Comparison of ENCODE assay signal across 15 mouse cellular contexts in genomic region chr1:58194988-58195387, GRCm38 (mm10). TPM values are rescaled to one million over a fixed set of nuclear protein-coding genes. Genes with fewer than 3 reads are reported as not detected.
DNase-seq lines count a peak whose midpoint lies in the region; ATAC-seq lines count a peak whose summit lies in the region.
"Had no signal": no experiment of that assay in that cellular context is flagged by ENCODE, and none has a peak within 500 bp of the region (broad histone marks: within the 10 kb centered on the region; RNA-seq: fewer than 3 reads in every experiment).

No protein-coding gene starts in this region.

- 62% methylated on average over 3 of the region's 3 CpGs for WGBS in heart, embryonic 16.5 days
- WGBS in midbrain, embryonic 13.5 days, result 86% methylated on average over 3 of the region's 3 CpGs
- WGBS in midbrain, embryonic 14.5 days, result 83% methylated on average over 3 of the region's 3 CpGs
- 63% methylated on average over 3 of the region's 3 CpGs for WGBS in limb, embryonic 13.5 days

- H3K27ac ChIP-seq in heart, embryonic 16.5 days (ENCODE audit: low read length), result no peak overlapping the region
- H3K27ac ChIP-seq in midbrain, embryonic 13.5 days, result no peak overlapping the region
- no peak overlapping the region for H3K27ac ChIP-seq in midbrain, embryonic 14.5 days (replicated peaks; ENCODE audit: low read depth, low read length)
- no peak overlapping the region for H3K27ac ChIP-seq in limb, embryonic 13.5 days
- H3K27ac ChIP-seq: kidney, postnatal 0 days had no signal

- no peaks in the 10 kb centered on the region for H3K36me3 ChIP-seq in heart, embryonic 16.5 days (ENCODE audit: control insufficient read depth, insufficient read depth)
- no peaks in the 10 kb centered on the region for H3K36me3 ChIP-seq in midbrain, embryonic 13.5 days
- H3K36me3 ChIP-seq in midbrain, embryonic 14.5 days (ENCODE audit: control insufficient read depth, insufficient read depth, low read length), result no peaks in the 10 kb centered on the region
- H3K36me3 ChIP-seq in limb, embryonic 13.5 days, result no peaks in the 10 kb centered on the region

- no peaks in the 10 kb centered on the region for H3K27me3 ChIP-seq in heart, embryonic 16.5 days (ENCODE audit: control insufficient read depth, insufficient read depth, low read length)
- H3K27me3 ChIP-seq in midbrain, embryonic 13.5 days, result no peaks in the 10 kb centered on the region
- no peaks in the 10 kb centered on the region for H3K27me3 ChIP-seq in midbrain, embryonic 14.5 days (ENCODE audit: control insufficient read depth, insufficient read depth, low read length)
- no peaks in the 10 kb centered on the region for H3K27me3 ChIP-seq in limb, embryonic 13.5 days

- H3K9ac ChIP-seq in heart, embryonic 16.5 days (ENCODE audit: low read length), result no peak overlapping the region
- no peak overlapping the region for H3K9ac ChIP-seq in midbrain, embryonic 13.5 days (replicated peaks)
- no peak overlapping the region for H3K9ac ChIP-seq in midbrain, embryonic 14.5 days (replicated peaks; ENCODE audit: low read length)
- no peak overlapping the region for H3K9ac ChIP-seq in limb, embryonic 13.5 days
- H3K9ac ChIP-seq: forebrain, postnatal 0 days; lung, embryonic 14.5 days had no signal

- H3K4me2 ChIP-seq in heart, embryonic 16.5 days (ENCODE audit: low read depth, low read length), result peak overlapping the region; percentile 48
- H3K4me2 ChIP-seq in midbrain, embryonic 13.5 days (replicated peaks), result peak overlapping the region; percentile 5; the same call in 1 of the 2 replicates
- H3K4me2 ChIP-seq in midbrain, embryonic 14.5 days (ENCODE audit: low read length), result no peak overlapping the region
- 0 out of 2 replicates have a peak overlapping the region, but pooled peaks have one; percentile 39 for H3K4me2 ChIP-seq in limb, embryonic 13.5 days (replicated peaks)
- H3K4me2 ChIP-seq: midbrain, embryonic 11.5 days had no signal

- DNase-seq in heart, adult 8-10 months (ENCODE audit: low spot score), result no peak
- no peak for DNase-seq in midbrain, embryonic 14.5 days
- no peak for DNase-seq in yolk sac, embryonic 10.5 days (ENCODE audit: low spot score)
- DNase-seq: cerebellum, adult 18-20 months; forebrain, postnatal 0 days; lung, embryonic 14.5 days; right cerebral cortex, postnatal 4 days had no signal

- no peak for ATAC-seq in heart, embryonic 16.5 days (replicated peaks; ENCODE audit: extremely low read depth, insufficient read depth, low FRiP score)
- no peak for ATAC-seq in midbrain, embryonic 13.5 days
- no peak for ATAC-seq in midbrain, embryonic 14.5 days (ENCODE audit: low FRiP score, low TSS enrichment)
- no peak for ATAC-seq in limb, embryonic 13.5 days (ENCODE audit: low FRiP score, low read depth)
- ATAC-seq in megakaryocyte progenitor cell, adult 5-6 weeks (replicated peaks; ENCODE audit: poor library complexity), result 0 out of 2 replicates have a peak, but pooled peaks have one; percentile 31
- ATAC-seq: forebrain, postnatal 0 days had no signal

- peaks cover 5% of the 10 kb centered on the region; the same call in 1 of the 2 replicates for H3K4me1 ChIP-seq in heart, embryonic 16.5 days (ENCODE audit: control insufficient read depth, insufficient read depth, low read length)
- no peaks in the 10 kb centered on the region for H3K4me1 ChIP-seq in midbrain, embryonic 13.5 days (replicated peaks)
- no peaks in the 10 kb centered on the region for H3K4me1 ChIP-seq in midbrain, embryonic 14.5 days (ENCODE audit: control insufficient read depth, insufficient read depth, low read length)
- H3K4me1 ChIP-seq in limb, embryonic 13.5 days, result peaks cover 4% of the 10 kb centered on the region; the same call in 1 of the 2 replicates

- no peaks in the 10 kb centered on the region for H3K9me3 ChIP-seq in heart, embryonic 16.5 days (replicated peaks; ENCODE audit: control insufficient read depth, low read length)
- no peaks in the 10 kb centered on the region for H3K9me3 ChIP-seq in midbrain, embryonic 13.5 days
- H3K9me3 ChIP-seq in midbrain, embryonic 14.5 days (ENCODE audit: control insufficient read depth, low read length), result no peaks in the 10 kb centered on the region
- no peaks in the 10 kb centered on the region for H3K9me3 ChIP-seq in limb, embryonic 13.5 days

- 0 out of 2 replicates have a peak overlapping the region, but pooled peaks have one; percentile 22 for H3K4me3 ChIP-seq in heart, embryonic 16.5 days (ENCODE audit: low read length)
- H3K4me3 ChIP-seq in midbrain, embryonic 13.5 days (replicated peaks), result no peak overlapping the region
- no peak overlapping the region for H3K4me3 ChIP-seq in midbrain, embryonic 14.5 days (replicated peaks; ENCODE audit: low read depth, low read length)
- no peak overlapping the region for H3K4me3 ChIP-seq in limb, embryonic 13.5 days

RNA-seq across cellular contexts. Expression of gene Aox4, which starts 15.2 kb away (rescaled TPM):
- polyA plus RNA-seq in heart, embryonic 16.5 days (2015; fragmentation: Nextera tagmentation; extraction: Ambion mirVana), result 0.22 and 0.30 TPM in 2 replicates
- total RNA-seq in heart, adult 8-10 months (2022), result not detected
- 0.05 and 0.19 TPM in 2 replicates for polyA plus RNA-seq in midbrain, embryonic 13.5 days (2015; fragmentation: Nextera tagmentation; extraction: Ambion mirVana)
- polyA plus RNA-seq in midbrain, embryonic 14.5 days (2014; fragmentation: Nextera tagmentation; extraction: Ambion mirVana), result 0.08 and 0.27 TPM in 2 replicates
- 0.38 and 0.51 TPM in 2 replicates for polyA plus RNA-seq in limb, embryonic 13.5 days (2015; fragmentation: Nextera tagmentation; extraction: Ambion mirVana)
- total RNA-seq in megakaryocyte progenitor cell, adult 5-6 weeks (2015), result not detected in 2 replicates
- not detected in 2 replicates for total RNA-seq in megakaryocyte progenitor cell, adult 5-6 weeks (2017)
- total RNA-seq: gastrocnemius, adult 8-10 months; heart, postnatal 25 days had no signal
- polyA plus RNA-seq: midbrain, embryonic 11.5 days had no signal
